Mouse (Mus musculus) ES-E14 (cell line): ENCODE data around the gene Rtn4ip1.

Source experiments
- HCFC1 ChIP-seq: IDR thresholded peaks from 2 replicates; pipeline ENCODE4 v1.6.1; 2012; ENCODE audit warnings: low read length, inconsistent platforms, borderline replicate concordance; ENCODE audit not compliant: insufficient read depth
- ZNF384 ChIP-seq: IDR thresholded peaks from 2 replicates; pipeline ENCODE4 v1.6.1; 2012; ENCODE audit warnings: low read depth, low read length, inconsistent platforms

DNA sequence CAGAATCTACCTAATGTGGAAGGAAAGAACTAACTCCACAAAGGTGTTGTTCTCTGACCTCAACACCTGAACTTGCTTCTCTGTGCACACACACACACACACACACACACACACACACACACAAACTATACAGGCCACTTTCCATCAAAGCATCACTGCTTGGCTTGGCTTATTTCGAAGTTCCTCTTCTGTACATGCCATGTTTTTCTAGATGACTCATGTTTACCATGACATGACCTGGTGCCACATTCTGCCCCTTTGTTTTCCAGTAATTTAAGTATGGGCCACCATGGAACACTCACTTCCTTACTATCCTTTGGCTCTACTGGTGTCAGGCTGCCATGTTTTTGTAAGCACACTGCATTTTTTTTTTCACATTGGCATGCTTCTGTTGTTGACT is 30.1 kb upstream of the Rtn4ip1 start:
- TF ChIP-seq ZNF384 (no peak), HCFC1 (no peak)
